Mouse (Mus musculus) thymus, adult 2 months (tissue): Measurements from ENCODE around the gene Pank4.

Source experiments
- CTCF ChIP-seq: fragments of 200-500 bp; IDR thresholded peaks from 2 replicates; pipeline ENCODE4 v1.5.1; 2012; ENCODE audit warnings: mild to moderate bottlenecking, control low read depth, low read length, moderate library complexity, borderline replicate concordance; ENCODE audit not compliant: control insufficient read depth, poor library complexity, insufficient read depth; ENCODE audit errors: extremely low read depth
- POLR2A ChIP-seq: fragments of 200-500 bp; IDR thresholded peaks from 2 replicates; pipeline ENCODE4 v1.6.1; 2012; ENCODE audit warnings: mild to moderate bottlenecking, low read length, control low read depth, moderate library complexity; ENCODE audit not compliant: control insufficient read depth, poor library complexity, insufficient read depth; ENCODE audit errors: extremely low read depth

- no peak for TF ChIP-seq CTCF
- TF ChIP-seq POLR2A: no peak
Observed at GRCm38 (mm10) chr4:154964581-154965235, 785 bp downstream of the Pank4 start.
